Mouse (Mus musculus) G1E (cell line): ENCODE measurements around the gene Bmp2k. TPM values are rescaled to one million over a fixed set of nuclear protein-coding genes. Genes with fewer than 3 reads are reported as not detected.
A peak's percentile ranks its signal among the peaks of the same experiment; 100 is the strongest.

Experiments
- ATAC-seq: 2 replicates; pipeline ENCODE4 v1.8.0; 2016; ENCODE audit warnings: mild to moderate bottlenecking; ENCODE audit not compliant: insufficient number of reproducible peaks, poor library complexity, low FRiP score, severe bottlenecking; ENCODE audit errors: extremely low read depth
- DNase-seq: peaks from one replicate; pipeline ENCODE4 v3.0.0; 2012; ENCODE audit warnings: low spot score
- H3K27me3 ChIP-seq: 2 replicates; pipeline ENCODE4 v1.6.1; 2012; ENCODE audit warnings: mild to moderate bottlenecking, low read length, inconsistent platforms; ENCODE audit not compliant: insufficient read depth
- H3K36me3 ChIP-seq: replicated peaks from 2 replicates; pipeline ENCODE3; 2012; ENCODE audit warnings: mild to moderate bottlenecking, inconsistent platforms
- H3K4me1 ChIP-seq: 2 replicates; pipeline ENCODE4 v1.6.1; 2012; ENCODE audit warnings: low read depth, low read length, inconsistent platforms, mixed read lengths; ENCODE audit not compliant: insufficient read depth
- H3K4me3 ChIP-seq: 2 replicates; pipeline ENCODE4 v1.5.1; 2012; ENCODE audit warnings: low read depth, mild to moderate bottlenecking, inconsistent platforms, low read length, moderate library complexity, mixed read lengths
- H3K9me3 ChIP-seq: replicated peaks from 2 replicates; pipeline ENCODE4 v1.6.1; 2012; ENCODE audit warnings: inconsistent platforms
- CTCF ChIP-seq: IDR thresholded peaks from 2 replicates; pipeline ENCODE4 v1.5.1; 2012; ENCODE audit warnings: low read depth, low read length, inconsistent platforms, mixed read lengths
- GATA1 ChIP-seq: IDR thresholded peaks from 2 replicates; pipeline ENCODE4 v1.6.1; 2012; ENCODE audit warnings: borderline replicate concordance, low read length, inconsistent platforms, mixed read lengths
- GATA2 ChIP-seq: IDR thresholded peaks from 2 replicates; pipeline ENCODE4 v1.6.1; 2012; ENCODE audit warnings: low read depth, low read length, inconsistent platforms, borderline replicate concordance
- POLR2AphosphoS5 ChIP-seq: IDR thresholded peaks from 2 replicates; pipeline ENCODE4 v1.6.1; 2012; ENCODE audit warnings: low read depth, low read length, inconsistent platforms; ENCODE audit not compliant: insufficient replicate concordance
- TAL1 ChIP-seq: conservative IDR thresholded peaks from 2 replicates; pipeline ENCODE4 v1.6.1; 2012; ENCODE audit warnings: low read depth, low read length, inconsistent platforms, mixed read lengths
- polyA plus RNA-seq: library from polyadenylated mRNA; stranded (reverse); fragments of >175 nt; gene quantifications from 2 replicates; pipeline ENCODE4 v1.2.3, GENCODE M21; 2012
- total RNA-seq, 2 experiments: library from RNA; stranded (forward) in 1 of 2; stranded (reverse) in 1 of 2; fragments of 200-1000 nt in 1 of 2; fragments of >200 nt in 1 of 2; fragmentation: Nextera tagmentation in 1 of 2; gene quantifications; 2 replicates each; pipeline ENCODE4 v1.2.3; 2014 to 2017

Gene Bmp2k
- total and polyA plus RNA-seq, 3 experiments: 52.6 to 944 (median 380) TPM

GRCm38 (mm10) chr5:97084541-97084940 is 87.1 kb downstream of the Bmp2k start:
- Histone ChIP-seq H3K9me3 (no peaks in the 10 kb centered on the region), H3K27me3 (no peaks in the 10 kb centered on the region), H3K4me3 (no peak overlapping the region), H3K4me1 (peaks cover 45% of the 10 kb centered on the region), H3K36me3 (peaks cover 96% of the 10 kb centered on the region)
- DNase-seq: no peak
- TF ChIP-seq CTCF: no peak
- no peak for TF ChIP-seq GATA1
- TF ChIP-seq TAL1: no peak
- no peak for TF ChIP-seq POLR2AphosphoS5
- no peak for TF ChIP-seq GATA2
- ATAC-seq: no peak

GRCm38 (mm10) chr5:97085071-97085470 is 87.6 kb downstream of the Bmp2k start:
- Histone ChIP-seq H3K36me3 (peaks cover 96% of the 10 kb centered on the region), H3K27me3 (no peaks in the 10 kb centered on the region), H3K4me1 (peaks cover 47% of the 10 kb centered on the region), H3K9me3 (no peaks in the 10 kb centered on the region), H3K4me3 (no peak overlapping the region)
- TF ChIP-seq CTCF (no peak), POLR2AphosphoS5 (peak; percentile 89; the same call in 1 of the 2 replicates)
- DNase-seq: no peak
- no peak for ATAC-seq

DNA sequence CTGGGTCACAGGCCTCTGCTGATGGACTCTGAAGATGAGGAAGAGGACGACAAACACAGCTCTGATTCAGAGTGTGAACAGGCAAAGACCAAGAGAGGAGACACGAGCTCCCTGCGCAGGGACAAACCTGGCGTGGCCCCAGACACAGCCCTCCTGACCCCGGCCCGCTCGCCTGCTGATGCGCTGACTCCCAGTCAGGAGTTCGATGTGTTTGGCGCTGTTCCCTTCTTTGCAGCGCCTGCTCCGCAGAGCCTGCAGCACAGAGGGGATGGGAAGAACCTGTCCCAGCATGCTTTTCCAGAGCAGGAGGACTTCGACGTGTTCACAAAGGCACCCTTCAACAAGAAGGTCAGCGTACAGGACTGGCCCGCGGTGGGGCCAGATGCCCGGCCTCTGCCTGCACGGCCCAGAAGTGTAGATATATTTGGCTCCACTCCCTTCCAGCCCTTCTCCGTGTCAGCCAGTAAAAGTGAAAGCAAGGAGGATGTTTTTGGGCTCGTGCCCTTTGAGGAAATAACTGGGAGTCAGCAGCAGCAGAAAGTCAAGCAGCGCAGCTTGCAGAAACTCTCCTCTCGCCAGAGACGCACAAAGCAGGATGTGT is 89.6 kb downstream of the Bmp2k start:
- no peaks in the 10 kb centered on the region for H3K27me3 ChIP-seq
- H3K4me1 ChIP-seq: peaks cover 47% of the 10 kb centered on the region
- no peak for ATAC-seq
- peaks cover 89% of the 10 kb centered on the region for H3K36me3 ChIP-seq
- TF ChIP-seq CTCF (no peak), POLR2AphosphoS5 (no peak)
- no peaks in the 10 kb centered on the region for H3K9me3 ChIP-seq
- H3K4me3 ChIP-seq: no peak overlapping the region
- DNase-seq: no peak

DNA sequence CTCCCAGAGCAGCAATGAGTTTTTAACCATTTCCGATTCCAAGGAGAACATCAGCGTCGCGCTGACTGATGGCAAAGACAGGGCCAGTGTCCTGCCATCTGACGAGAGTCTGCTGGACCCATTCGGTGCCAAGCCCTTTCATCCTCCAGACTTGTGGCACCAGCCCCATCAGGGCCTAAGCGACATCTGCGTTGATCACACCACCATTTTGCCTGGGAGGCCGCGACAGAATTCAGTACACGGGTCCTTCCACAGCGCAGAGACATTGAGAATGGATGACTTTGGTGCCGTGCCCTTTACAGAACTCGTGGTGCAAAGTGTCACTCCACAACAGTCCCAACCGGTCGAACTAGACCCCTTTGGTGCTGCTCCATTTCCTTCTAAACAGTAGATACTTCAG is 90.3 kb downstream of the Bmp2k start:
- ATAC-seq (no peak), DNase-seq (no peak)
- Histone ChIP-seq H3K27me3 (no peaks in the 10 kb centered on the region), H3K9me3 (no peaks in the 10 kb centered on the region), H3K4me1 (peaks cover 47% of the 10 kb centered on the region), H3K36me3 (peaks cover 89% of the 10 kb centered on the region), H3K4me3 (no peak overlapping the region)
- TF ChIP-seq TAL1 (no peak), GATA2 (no peak), GATA1 (no peak), CTCF (no peak), POLR2AphosphoS5 (no peak)

DNA sequence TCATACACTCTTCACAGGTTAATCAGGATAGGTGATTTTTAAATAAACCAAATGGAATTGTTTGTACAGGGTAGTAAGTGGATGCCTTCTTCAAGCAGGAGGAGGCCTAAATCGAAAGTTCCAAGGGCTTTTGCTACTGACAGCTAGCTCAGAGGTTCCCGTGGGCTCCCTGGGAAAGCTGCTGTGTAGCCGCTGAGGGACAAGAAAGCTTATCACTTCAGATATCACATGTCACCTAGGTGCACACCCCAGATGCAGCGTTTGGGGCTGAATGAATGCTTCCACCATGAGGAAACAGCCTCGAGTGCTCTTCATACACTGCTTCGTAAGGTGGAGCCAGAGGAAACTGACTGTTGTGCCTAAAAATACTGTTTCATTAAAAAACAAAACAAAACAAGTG is 90.7 kb downstream of the Bmp2k start:
- H3K4me1 ChIP-seq: peaks cover 47% of the 10 kb centered on the region
- ATAC-seq (no peak), DNase-seq (no peak)
- TF ChIP-seq TAL1 (no peak), GATA2 (no peak), POLR2AphosphoS5 (no peak), CTCF (no peak), GATA1 (no peak)
- no peak overlapping the region for H3K4me3 ChIP-seq
- peaks cover 88% of the 10 kb centered on the region for H3K36me3 ChIP-seq
- no peaks in the 10 kb centered on the region for H3K9me3 ChIP-seq
- no peaks in the 10 kb centered on the region for H3K27me3 ChIP-seq

GRCm38 (mm10) chr5:97089426-97089825 is 91.9 kb downstream of the Bmp2k start:
- Histone ChIP-seq H3K4me1 (peaks cover 37% of the 10 kb centered on the region), H3K4me3 (no peak overlapping the region), H3K36me3 (peaks cover 76% of the 10 kb centered on the region), H3K9me3 (no peaks in the 10 kb centered on the region), H3K27me3 (no peaks in the 10 kb centered on the region)
- no peak for DNase-seq
- no peak for ATAC-seq
- TF ChIP-seq POLR2AphosphoS5: no peak

- TF ChIP-seq CTCF (no peak), GATA2 (no peak), POLR2AphosphoS5 (no peak), TAL1 (no peak), GATA1 (no peak)
- no peak overlapping the region for H3K4me3 ChIP-seq
- no peaks in the 10 kb centered on the region for H3K9me3 ChIP-seq
- no peaks in the 10 kb centered on the region for H3K27me3 ChIP-seq
- DNase-seq: no peak
- H3K4me1 ChIP-seq: peaks cover 39% of the 10 kb centered on the region
- peaks cover 71% of the 10 kb centered on the region for H3K36me3 ChIP-seq
- ATAC-seq: no peak
These were observed 92.7 kb downstream of the Bmp2k start for GRCm38 (mm10) chr5:97090034-97090784.
